In the genomic region with DNA sequence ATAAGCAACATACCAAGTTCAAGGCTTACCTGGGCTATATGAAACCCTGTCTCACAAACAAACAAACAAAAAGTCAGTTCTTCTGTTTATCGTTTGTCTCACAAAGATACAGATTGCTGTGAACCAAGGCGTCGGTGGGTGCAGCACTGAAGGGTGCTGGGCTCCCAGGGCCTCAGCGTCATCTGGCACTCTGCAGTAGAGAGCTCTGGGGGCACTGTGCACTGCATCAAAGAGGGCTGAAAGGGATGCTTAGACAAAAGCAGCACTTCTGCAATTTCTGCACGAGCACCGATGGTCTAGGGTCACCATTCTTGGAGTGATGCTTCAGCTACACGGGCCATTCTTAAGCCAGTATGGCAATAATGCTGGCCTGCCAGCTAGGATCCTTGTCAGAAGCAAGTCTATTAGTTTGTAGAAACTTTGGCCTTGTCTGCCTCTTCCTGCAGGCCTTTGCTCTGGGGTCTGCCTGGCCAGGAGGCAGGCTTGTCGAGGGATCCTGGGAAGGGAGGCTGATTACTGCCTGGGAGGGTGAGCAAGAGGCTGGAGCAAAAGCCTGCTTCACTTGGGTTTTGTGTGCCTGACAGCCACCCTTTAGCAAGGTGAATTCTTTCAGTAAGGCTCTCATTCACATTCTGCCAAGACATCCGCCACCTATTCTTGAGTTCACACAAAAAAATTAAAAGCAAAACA, we compare ENCODE assay signal across 7 mouse cellular contexts. TPM values are rescaled to one million over a fixed set of nuclear protein-coding genes. Genes with fewer than 3 reads are reported as not detected.
DNase-seq lines count a peak whose midpoint lies in the region; ATAC-seq and TF ChIP-seq lines count a peak whose summit lies in the region.
"Not testable (repeated sequence)": the region's sequence is repeated elsewhere in the genome, so short reads cannot be mapped to it uniquely, and the experiment has no call there.

No protein-coding gene starts in this region.

- H3K27ac ChIP-seq in forebrain, embryonic 11.5 days (ENCODE audit: low read depth, low read length), result peak overlapping the region; percentile 51
- peak overlapping the region; percentile 41 for H3K27ac ChIP-seq in forebrain, embryonic 15.5 days (replicated peaks)
- peak overlapping the region; percentile 44; the same call in 1 of the 2 replicates for H3K27ac ChIP-seq in hindbrain, embryonic 12.5 days
- 0 out of 2 replicates have a peak overlapping the region, but pooled peaks have one; percentile 36 for H3K27ac ChIP-seq in limb, embryonic 10.5 days
- H3K27ac ChIP-seq in midbrain, embryonic 13.5 days, result peak overlapping the region; percentile 44
- H3K27ac ChIP-seq in neural tube, embryonic 13.5 days (replicated peaks), result peak overlapping the region; percentile 6

- not testable (repeated sequence) for H3K36me3 ChIP-seq in forebrain, embryonic 11.5 days (ENCODE audit: control insufficient read depth, insufficient read depth, low read length); forebrain, embryonic 15.5 days; hindbrain, embryonic 12.5 days; limb, embryonic 10.5 days; midbrain, embryonic 13.5 days; neural tube, embryonic 13.5 days

- H3K4me2 ChIP-seq in forebrain, embryonic 11.5 days (ENCODE audit: low read depth, low read length, severe bottlenecking); forebrain, embryonic 15.5 days (replicated peaks); hindbrain, embryonic 12.5 days (replicated peaks); midbrain, embryonic 13.5 days (replicated peaks); neural tube, embryonic 13.5 days: not testable (repeated sequence)

- H3K27me3 ChIP-seq in forebrain, embryonic 11.5 days (ENCODE audit: control insufficient read depth, insufficient read depth, low read length); forebrain, embryonic 15.5 days; hindbrain, embryonic 12.5 days; limb, embryonic 10.5 days (ENCODE audit: low read depth, poor library complexity, severe bottlenecking); midbrain, embryonic 13.5 days; neural tube, embryonic 13.5 days: not testable (repeated sequence)

- H3K4me1 ChIP-seq in forebrain, embryonic 11.5 days (replicated peaks; ENCODE audit: control insufficient read depth, insufficient read depth, low read length); forebrain, embryonic 15.5 days; hindbrain, embryonic 12.5 days; limb, embryonic 10.5 days; midbrain, embryonic 13.5 days (replicated peaks); neural tube, embryonic 13.5 days (replicated peaks): not testable (repeated sequence)

- TF ChIP-seq CTCF in brain, embryonic 14.5 days (IDR thresholded peaks at IDR 0.05; ENCODE audit: borderline replicate concordance, extremely low read depth, insufficient read depth, insufficient read length), result not testable (repeated sequence)

- 54% methylated on average over 8 of the region's 9 CpGs for WGBS in forebrain, embryonic 11.5 days
- WGBS in forebrain, embryonic 15.5 days, result 24% methylated on average over 8 of the region's 9 CpGs
- 67% methylated on average over 9 of the region's 9 CpGs for WGBS in hindbrain, embryonic 12.5 days
- 82% methylated on average over 9 of the region's 9 CpGs for WGBS in limb, embryonic 10.5 days
- WGBS in midbrain, embryonic 13.5 days, result 55% methylated on average over 8 of the region's 9 CpGs
- WGBS in neural tube, embryonic 13.5 days, result 62% methylated on average over 8 of the region's 9 CpGs

- not testable (repeated sequence) for H3K9me3 ChIP-seq in forebrain, embryonic 11.5 days (ENCODE audit: control insufficient read depth, low read length); forebrain, embryonic 15.5 days; hindbrain, embryonic 12.5 days (replicated peaks); limb, embryonic 10.5 days (replicated peaks); midbrain, embryonic 13.5 days; neural tube, embryonic 13.5 days

- H3K9ac ChIP-seq in forebrain, embryonic 11.5 days (ENCODE audit: low read length), result peak overlapping the region; percentile 17; the same call in 1 of the 2 replicates
- not testable (repeated sequence) for H3K9ac ChIP-seq in forebrain, embryonic 15.5 days (replicated peaks); hindbrain, embryonic 12.5 days; midbrain, embryonic 13.5 days (replicated peaks); neural tube, embryonic 13.5 days

- DNase-seq in brain, embryonic 14.5 days (ENCODE audit: low read depth), result peak; percentile 30
- not testable (repeated sequence) for DNase-seq in forebrain, embryonic 11.5 days (ENCODE audit: low spot score); limb, embryonic 10.5 days (ENCODE audit: low spot score)

- peak; percentile 61 for ATAC-seq in forebrain, embryonic 11.5 days (replicated peaks; ENCODE audit: low FRiP score)
- ATAC-seq in forebrain, embryonic 15.5 days (replicated peaks), result peak; percentile 92
- 0 out of 2 replicates have a peak, but pooled peaks have one; percentile 8 for ATAC-seq in hindbrain, embryonic 12.5 days (ENCODE audit: low FRiP score)
- not testable (repeated sequence) for ATAC-seq in midbrain, embryonic 13.5 days; neural tube, embryonic 13.5 days (ENCODE audit: low read depth)

- TF ChIP-seq POLR2A in brain, embryonic 14.5 days (IDR thresholded peaks at IDR 0.05; ENCODE audit: borderline replicate concordance, extremely low read depth, insufficient read depth, insufficient read length, poor library complexity, severe bottlenecking), result not testable (repeated sequence)

- not testable (repeated sequence) for H3K4me3 ChIP-seq in forebrain, embryonic 11.5 days (ENCODE audit: low read depth, low read length); forebrain, embryonic 15.5 days; hindbrain, embryonic 12.5 days; limb, embryonic 10.5 days; midbrain, embryonic 13.5 days (replicated peaks); neural tube, embryonic 13.5 days

RNA-seq across cellular contexts. Expression of a gene that starts 7.3 kb away (rescaled TPM):
- polyA plus RNA-seq in brain, embryonic 14.5 days (2012; rRNA removed), result 25.5 and 42.7 TPM in 2 replicates
- 33.1 and 34.5 TPM in 2 replicates for polyA plus RNA-seq in forebrain, embryonic 11.5 days (2014; fragmentation: Nextera tagmentation; extraction: Ambion mirVana)
- polyA plus RNA-seq in forebrain, embryonic 15.5 days (2015; fragmentation: Nextera tagmentation; extraction: Ambion mirVana), result 29.5 and 31.5 TPM in 2 replicates
- 27.1 and 27.5 TPM in 2 replicates for polyA plus RNA-seq in hindbrain, embryonic 12.5 days (2016; fragmentation: Nextera tagmentation; extraction: Ambion mirVana)
- polyA plus RNA-seq in limb, embryonic 10.5 days (2016; fragmentation: Nextera tagmentation; extraction: Ambion mirVana), result 14.5 and 19.6 TPM in 2 replicates
- polyA plus RNA-seq in midbrain, embryonic 13.5 days (2015; fragmentation: Nextera tagmentation; extraction: Ambion mirVana), result 25.5 and 28.1 TPM in 2 replicates
- 19.1 and 19.6 TPM in 2 replicates for polyA plus RNA-seq in neural tube, embryonic 13.5 days (2015; fragmentation: Nextera tagmentation; extraction: Ambion mirVana)
